Mouse (Mus musculus) brain, embryonic 18.5 days (tissue): Measurements from ENCODE around the gene Tmc3.

Experiments used
- DNase-seq: peaks from one replicate; pipeline ENCODE4 v3.0.0-alpha.2; 2012; ENCODE audit warnings: low read depth, low spot score

Gene Tmc3

GRCm38 (mm10) chr7:83637781-83638583 lies 53.3 kb downstream of the Tmc3 start:
- DNase-seq, result no peak

GRCm38 (mm10) chr7:83639084-83639483 lies 54.4 kb downstream of the Tmc3 start:
- DNase-seq, result no peak

- no peak for DNase-seq
Observed at GRCm38 (mm10) chr7:83640581-83640980, 55.9 kb downstream of the Tmc3 start.

GRCm38 (mm10) chr7:83641163-83641562 lies 56.4 kb downstream of the Tmc3 start:
- no peak for DNase-seq

GRCm38 (mm10) chr7:83643581-83643980 lies 58.9 kb downstream of the Tmc3 start:
- DNase-seq, result no peak

GRCm38 (mm10) chr7:83644761-83645160 lies 60.0 kb downstream of the Tmc3 start:
- DNase-seq, result no peak

GRCm38 (mm10) chr7:83645476-83645875 lies 60.7 kb downstream of the Tmc3 start:
- DNase-seq, result no peak

GRCm38 (mm10) chr7:83648807-83649206 lies 64.1 kb downstream of the Tmc3 start:
- no peak for DNase-seq

- no peak for DNase-seq
Observed at GRCm38 (mm10) chr7:83650638-83651037, 65.9 kb downstream of the Tmc3 start.

GRCm38 (mm10) chr7:83652498-83652897 lies 67.8 kb downstream of the Tmc3 start:
- DNase-seq, result no peak

- DNase-seq, result no peak
Observed at GRCm38 (mm10) chr7:83653605-83654051, 68.9 kb downstream of the Tmc3 start.

- no peak for DNase-seq
Observed at GRCm38 (mm10) chr7:83654196-83654595, 69.5 kb downstream of the Tmc3 start.

- no peak for DNase-seq
Observed at GRCm38 (mm10) chr7:83654938-83655630, 70.4 kb downstream of the Tmc3 start.

- no peak for DNase-seq
Observed at GRCm38 (mm10) chr7:83658716-83659115, 74.0 kb downstream of the Tmc3 start.

GRCm38 (mm10) chr7:83659159-83660065 lies 74.7 kb downstream of the Tmc3 start:
- DNase-seq, result no peak

- no peak for DNase-seq
Observed at GRCm38 (mm10) chr7:83660273-83660691, 75.6 kb downstream of the Tmc3 start.

GRCm38 (mm10) chr7:83661031-83661430 lies 76.3 kb downstream of the Tmc3 start:
- no peak for DNase-seq

GRCm38 (mm10) chr7:83661763-83662162 lies 77.0 kb downstream of the Tmc3 start:
- no peak for DNase-seq

- no peak for DNase-seq
Observed at GRCm38 (mm10) chr7:83662711-83663375, 78.1 kb downstream of the Tmc3 start.

GRCm38 (mm10) chr7:83666087-83666595 lies 81.4 kb downstream of the Tmc3 start:
- no peak for DNase-seq
